Mouse (Mus musculus): ENCODE results near the gene Wdr27. TPM values are rescaled to one million over a fixed set of nuclear protein-coding genes. Genes with fewer than 3 reads are reported as not detected.
"Not testable (repeated sequence)": the region's sequence is repeated elsewhere in the genome, so short reads cannot be mapped to it uniquely, and the experiment has no call there.

Wdr27 gene
- polyA plus RNA-seq, 1 experiment = 3.8 TPM

DNA sequence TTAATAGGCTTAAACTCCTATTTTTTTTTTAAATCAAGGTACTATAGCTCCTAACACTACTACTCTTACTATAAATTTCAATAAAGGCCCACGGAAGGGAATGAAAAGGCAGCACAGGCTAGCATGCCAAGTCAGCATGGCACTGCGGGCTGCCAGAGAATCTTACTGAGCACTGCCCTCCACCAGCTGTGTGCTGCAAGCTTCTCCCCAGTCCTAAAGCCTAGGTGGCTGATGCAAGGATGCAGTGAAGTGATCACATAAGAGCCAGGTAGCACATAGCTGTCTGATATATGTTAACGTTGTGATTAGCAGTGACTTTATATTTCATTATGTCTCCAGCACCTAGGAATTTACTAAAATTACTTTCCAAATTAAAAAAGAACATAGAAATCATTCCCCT, 17.0 kb upstream of the Wdr27 start:
- TF ChIP-seq CTCF (IDR thresholded peaks at IDR 0.05; ENCODE audit: low read depth, low read length) (no peak), POLR2A (IDR thresholded peaks at IDR 0.05; ENCODE audit: borderline replicate concordance, low read depth, low read length) (no peak)
- H3K27ac ChIP-seq (ENCODE audit: insufficient read depth, low read depth, low read length) = no peak overlapping the region
- peak overlapping the region; percentile 37 for H3K4me3 ChIP-seq (ENCODE audit: insufficient read depth, low read length)
- H3K4me1 ChIP-seq (ENCODE audit: control insufficient read depth, insufficient read depth, low read length) = peaks cover 2% of the 10 kb centered on the region; the same call in 1 of the 2 replicates

DNA sequence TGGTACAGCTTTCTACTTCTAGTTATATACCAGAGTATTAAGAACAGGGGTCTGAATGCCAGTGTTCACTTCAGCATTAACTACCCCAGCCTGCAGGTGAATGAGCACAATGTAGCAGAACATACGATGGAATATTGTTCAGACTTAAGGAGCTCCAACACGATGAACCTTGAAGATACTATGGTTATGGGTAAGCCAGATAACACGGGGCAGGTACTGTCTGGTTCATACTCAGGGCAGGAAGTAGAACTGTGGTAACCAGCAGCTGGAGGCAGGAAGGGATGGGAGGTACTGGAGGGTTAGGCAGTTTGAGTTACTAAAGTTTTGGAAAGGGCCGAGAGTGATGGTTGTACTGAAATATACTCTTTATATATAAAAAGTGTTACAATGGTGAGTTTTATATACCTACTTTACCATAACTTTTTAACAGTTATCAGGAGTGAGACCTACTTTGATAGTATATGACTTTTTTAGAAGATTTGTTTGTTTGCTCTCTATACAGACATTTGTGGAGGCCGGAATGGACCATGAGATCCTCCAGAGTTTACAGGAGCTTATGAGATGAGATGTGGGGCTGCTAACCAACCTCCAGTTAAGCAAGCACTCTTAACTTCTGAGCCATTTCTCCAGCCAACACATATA, 15.8 kb upstream of the Wdr27 start:
- TF ChIP-seq CTCF (IDR thresholded peaks at IDR 0.05; ENCODE audit: low read depth, low read length) (no peak), POLR2A (IDR thresholded peaks at IDR 0.05; ENCODE audit: borderline replicate concordance, low read depth, low read length) (no peak)
- Histone ChIP-seq H3K27ac (ENCODE audit: insufficient read depth, low read depth, low read length) (no peak overlapping the region), H3K4me1 (ENCODE audit: control insufficient read depth, insufficient read depth, low read length) (peaks cover 2% of the 10 kb centered on the region; the same call in 1 of the 2 replicates), H3K4me3 (ENCODE audit: insufficient read depth, low read length) (no peak overlapping the region)

GRCm38 (mm10) chr17:14953452-14953851, 10.5 kb upstream of the Wdr27 start:
- Histone ChIP-seq H3K4me1 (ENCODE audit: control insufficient read depth, insufficient read depth, low read length) (no peaks in the 10 kb centered on the region), H3K4me3 (ENCODE audit: insufficient read depth, low read length) (no peak overlapping the region), H3K27ac (ENCODE audit: insufficient read depth, low read depth, low read length) (no peak overlapping the region)
- TF ChIP-seq POLR2A (IDR thresholded peaks at IDR 0.05; ENCODE audit: borderline replicate concordance, low read depth, low read length) = no peak
- no peak for TF ChIP-seq CTCF (IDR thresholded peaks at IDR 0.05; ENCODE audit: low read depth, low read length)

- TF ChIP-seq CTCF (IDR thresholded peaks at IDR 0.05; ENCODE audit: low read depth, low read length) = no peak
- no peak for TF ChIP-seq POLR2A (IDR thresholded peaks at IDR 0.05; ENCODE audit: borderline replicate concordance, low read depth, low read length)
- Histone ChIP-seq H3K4me3 (ENCODE audit: insufficient read depth, low read length) (no peak overlapping the region), H3K4me1 (ENCODE audit: control insufficient read depth, insufficient read depth, low read length) (peaks cover 4% of the 10 kb centered on the region), H3K27ac (ENCODE audit: insufficient read depth, low read depth, low read length) (no peak overlapping the region)
Observed at GRCm38 (mm10) chr17:14949161-14949827, 6.3 kb upstream of the Wdr27 start.

DNA sequence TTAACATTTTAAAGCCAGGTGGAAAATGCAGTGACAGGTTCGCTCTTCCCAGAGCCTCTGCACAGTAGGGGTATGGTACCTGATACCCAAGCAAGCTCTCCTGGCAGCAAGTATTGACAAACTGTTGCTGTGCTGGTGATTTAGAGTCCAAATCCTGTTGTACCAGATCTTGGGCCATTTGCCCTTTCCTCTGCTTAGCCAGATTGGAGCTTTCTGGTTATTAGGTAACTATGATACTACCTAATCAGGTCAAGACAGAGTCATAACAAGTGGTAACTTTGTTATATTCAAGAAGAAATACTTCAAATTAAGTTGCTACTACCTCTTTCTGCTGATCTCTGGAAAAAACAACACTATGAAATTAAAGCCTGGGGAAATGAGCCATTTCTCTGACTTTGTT, 1.6 kb upstream of the Wdr27 start:
- Histone ChIP-seq H3K4me3 (ENCODE audit: insufficient read depth, low read length) (0 out of 2 replicates have a peak overlapping the region, but pooled peaks have one; percentile 20), H3K27ac (ENCODE audit: insufficient read depth, low read depth, low read length) (no peak overlapping the region), H3K4me1 (ENCODE audit: control insufficient read depth, insufficient read depth, low read length) (peaks cover 7% of the 10 kb centered on the region)
- no peak for TF ChIP-seq CTCF (IDR thresholded peaks at IDR 0.05; ENCODE audit: low read depth, low read length)
- no peak for TF ChIP-seq POLR2A (IDR thresholded peaks at IDR 0.05; ENCODE audit: borderline replicate concordance, low read depth, low read length)

- H3K27ac ChIP-seq (ENCODE audit: insufficient read depth, low read depth, low read length) = no peak overlapping the region
- peaks cover 7% of the 10 kb centered on the region for H3K4me1 ChIP-seq (ENCODE audit: control insufficient read depth, insufficient read depth, low read length)
- TF ChIP-seq POLR2A (IDR thresholded peaks at IDR 0.05; ENCODE audit: borderline replicate concordance, low read depth, low read length) (no peak), CTCF (IDR thresholded peaks at IDR 0.05; ENCODE audit: low read depth, low read length) (no peak)
- peak overlapping the region; percentile 85 for H3K4me3 ChIP-seq (ENCODE audit: insufficient read depth, low read length)
Observed at GRCm38 (mm10) chr17:14943729-14944059, 736 bp upstream of the Wdr27 start.

GRCm38 (mm10) chr17:14942181-14942580, 777 bp downstream of the Wdr27 start:
- peak overlapping the region; percentile 26 for H3K27ac ChIP-seq (ENCODE audit: insufficient read depth, low read depth, low read length)
- not testable (repeated sequence) for H3K4me1 ChIP-seq (ENCODE audit: control insufficient read depth, insufficient read depth, low read length)
- H3K4me3 ChIP-seq (ENCODE audit: insufficient read depth, low read length) = peak overlapping the region; percentile 85

DNA sequence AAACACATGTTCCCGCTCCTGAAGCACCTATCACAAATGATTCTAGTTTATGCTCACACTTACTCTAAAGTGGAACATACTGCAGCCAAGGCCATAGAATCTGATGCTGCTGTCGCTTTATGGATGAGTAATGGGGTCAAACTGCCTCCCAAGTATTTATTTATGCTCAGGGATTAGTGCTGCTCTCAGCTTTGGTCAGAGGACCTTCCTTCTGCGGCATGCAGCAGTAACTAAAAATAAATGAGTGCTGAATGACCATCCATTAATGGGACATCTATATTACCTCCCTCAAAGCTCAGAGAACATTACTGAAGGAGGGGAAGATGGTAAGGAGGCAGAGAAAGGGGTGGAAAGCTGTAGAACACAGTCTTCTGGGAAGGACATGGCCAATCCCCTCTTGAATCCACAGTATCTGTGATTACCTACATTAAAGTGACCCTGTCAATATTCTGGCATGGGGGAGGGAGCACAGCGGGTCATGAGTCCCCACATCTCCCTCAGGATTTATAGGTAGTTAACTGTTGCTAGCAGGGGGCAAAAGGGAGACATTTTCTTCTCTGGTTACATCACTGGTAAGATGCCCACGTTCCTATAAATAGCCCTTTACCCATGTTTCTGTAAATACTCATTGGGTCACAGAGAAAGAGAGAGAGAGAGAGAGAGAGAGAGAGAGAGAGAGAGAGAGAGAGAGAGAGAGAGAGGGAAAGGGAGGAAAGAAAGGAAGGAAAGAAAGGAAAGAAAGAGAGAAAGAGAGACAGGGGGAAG, 6.9 kb downstream of the Wdr27 start:
- TF ChIP-seq CTCF (IDR thresholded peaks at IDR 0.05; ENCODE audit: low read depth, low read length) = no peak
- no peak for TF ChIP-seq POLR2A (IDR thresholded peaks at IDR 0.05; ENCODE audit: borderline replicate concordance, low read depth, low read length)

GRCm38 (mm10) chr17:14935280-14935679, 7.7 kb downstream of the Wdr27 start:
- not testable (repeated sequence) for H3K4me1 ChIP-seq (ENCODE audit: control insufficient read depth, insufficient read depth, low read length); H3K4me3 ChIP-seq (ENCODE audit: insufficient read depth, low read length); H3K27ac ChIP-seq (ENCODE audit: insufficient read depth, low read depth, low read length)

More for the DNA sequence above, 6.9 kb downstream of the Wdr27 start:
- H3K4me3 ChIP-seq (ENCODE audit: insufficient read depth, low read length) = no peak overlapping the region
- no peak overlapping the region for H3K27ac ChIP-seq (ENCODE audit: insufficient read depth, low read depth, low read length)
- H3K4me1 ChIP-seq (ENCODE audit: control insufficient read depth, insufficient read depth, low read length) = peaks cover under 1% of the 10 kb centered on the region

DNA sequence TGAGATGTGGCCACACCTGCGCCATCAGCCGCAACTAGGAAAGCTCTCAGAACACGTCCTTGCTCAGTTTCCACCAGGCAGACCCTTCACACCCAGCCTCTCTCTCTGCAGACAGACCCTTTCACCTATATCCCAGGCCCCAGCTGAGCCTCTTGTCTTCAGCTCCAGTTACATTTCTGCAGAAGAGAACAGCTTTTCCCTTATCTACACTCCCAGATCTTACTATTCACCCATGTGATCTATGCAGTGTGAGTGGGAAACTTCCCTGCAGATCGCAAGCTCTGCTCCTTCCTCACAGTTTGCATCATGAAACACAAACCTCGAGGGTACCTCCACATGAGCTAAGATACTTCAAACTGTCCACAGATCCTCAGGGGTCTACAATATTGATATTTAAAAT, 11.5 kb downstream of the Wdr27 start:
- TF ChIP-seq POLR2A (IDR thresholded peaks at IDR 0.05; ENCODE audit: borderline replicate concordance, low read depth, low read length) (no peak), CTCF (IDR thresholded peaks at IDR 0.05; ENCODE audit: low read depth, low read length) (no peak)
- Histone ChIP-seq H3K4me3 (ENCODE audit: insufficient read depth, low read length) (no peak overlapping the region), H3K4me1 (ENCODE audit: control insufficient read depth, insufficient read depth, low read length) (peaks cover 8% of the 10 kb centered on the region), H3K27ac (ENCODE audit: insufficient read depth, low read depth, low read length) (no peak overlapping the region)
